Mouse (Mus musculus) kidney, adult 2 months (tissue): ENCODE measurements around the gene Atxn3. TPM values are rescaled to one million over a fixed set of nuclear protein-coding genes. Genes with fewer than 3 reads are reported as not detected.
A peak's percentile ranks its signal among the peaks of the same experiment; 100 is the strongest.

Experiments used
- DNase-seq: peaks from one replicate; pipeline ENCODE4 v3.0.0; 2021
- H3K27ac ChIP-seq: fragments of 200-500 bp; 2 replicates; pipeline ENCODE4 v1.5.1; 2012; ENCODE audit warnings: low read depth, low read length, control low read depth, inconsistent platforms; ENCODE audit not compliant: insufficient read depth
- H3K27me3 ChIP-seq: fragments of 200-500 bp; replicated peaks from 2 replicates; pipeline ENCODE4 v1.6.1; 2012; ENCODE audit warnings: mild to moderate bottlenecking, moderate library complexity, low read length, inconsistent platforms; ENCODE audit not compliant: control insufficient read depth, insufficient read depth
- H3K36me3 ChIP-seq: fragments of 200-500 bp; 2 replicates; pipeline ENCODE4 v1.6.1; 2012; ENCODE audit warnings: mild to moderate bottlenecking, moderate library complexity, low read length, inconsistent platforms; ENCODE audit not compliant: control insufficient read depth, insufficient read depth
- H3K4me1 ChIP-seq: fragments of 200-500 bp; 2 replicates; pipeline ENCODE4 v1.6.1; 2011; ENCODE audit warnings: low read length; ENCODE audit not compliant: control insufficient read depth, insufficient read depth
- H3K4me3 ChIP-seq: fragments of 200-500 bp; 2 replicates; pipeline ENCODE4 v1.5.1; 2011; ENCODE audit warnings: mild to moderate bottlenecking, low read depth, low read length, control low read depth; ENCODE audit not compliant: insufficient read depth
- CTCF ChIP-seq: fragments of 200-500 bp; conservative IDR thresholded peaks from 2 replicates; pipeline ENCODE4 v1.5.1; 2011; ENCODE audit warnings: low read depth, mild to moderate bottlenecking, control low read depth, low read length, moderate library complexity, mixed read lengths; ENCODE audit not compliant: insufficient read depth, insufficient read length
- POLR2A ChIP-seq: fragments of 200-500 bp; IDR thresholded peaks from one replicate; pipeline ENCODE4 v1.6.1; 2011; ENCODE audit warnings: low read depth, low read length, control low read depth
- WGBS: fragments of 180-500 bp; shearing (Covaris S2); methylation state at CpG from one replicate; pipeline ENCODE4 v1.1.7; 2018; 5-methylcytosine and 5-hydroxymethylcytosine counted together
- polyA plus RNA-seq: library from polyadenylated mRNA; depleted of rRNA; stranded (reverse); fragments of >200 nt; gene quantifications from 2 replicates; pipeline ENCODE4 v1.2.3, GENCODE M21; 2012

The Atxn3 gene
- polyA plus RNA-seq, 1 experiment: 5.5 TPM

GRCm38 (mm10) chr12:101980266-101980665, 22.2 kb upstream of the Atxn3 start:
- 67% methylated on average over 5 of the region's 5 CpGs for WGBS
- H3K36me3 ChIP-seq: peaks cover 6% of the 10 kb centered on the region; the same call in 1 of the 2 replicates
- no peaks in the 10 kb centered on the region for H3K27me3 ChIP-seq
- no peak overlapping the region for H3K4me3 ChIP-seq
- TF ChIP-seq POLR2A (no peak), CTCF (no peak)
- H3K27ac ChIP-seq: no peak overlapping the region
- peaks cover 8% of the 10 kb centered on the region for H3K4me1 ChIP-seq
- no peak for DNase-seq

GRCm38 (mm10) chr12:101979213-101979750, 21.2 kb upstream of the Atxn3 start:
- 86% methylated on average over 8 of the region's 8 CpGs for WGBS
- no peaks in the 10 kb centered on the region for H3K27me3 ChIP-seq
- TF ChIP-seq CTCF (no peak), POLR2A (no peak)
- peaks cover 6% of the 10 kb centered on the region; the same call in 1 of the 2 replicates for H3K36me3 ChIP-seq
- DNase-seq: no peak
- H3K4me3 ChIP-seq: no peak overlapping the region
- H3K27ac ChIP-seq: no peak overlapping the region
- H3K4me1 ChIP-seq: peaks cover 8% of the 10 kb centered on the region

- TF ChIP-seq POLR2A (no peak), CTCF (no peak)
- H3K4me3 ChIP-seq: no peak overlapping the region
- 89% methylated on average over 1 of the region's 1 CpGs for WGBS
- H3K4me1 ChIP-seq: peaks cover 8% of the 10 kb centered on the region
- no peak overlapping the region for H3K27ac ChIP-seq
- H3K36me3 ChIP-seq: peaks cover 1% of the 10 kb centered on the region; the same call in 1 of the 2 replicates
- no peaks in the 10 kb centered on the region for H3K27me3 ChIP-seq
- no peak for DNase-seq
Measured at GRCm38 (mm10) chr12:101978588-101978987, 20.5 kb upstream of the Atxn3 start.

- DNase-seq: no peak
- Histone ChIP-seq H3K27ac (no peak overlapping the region), H3K4me3 (no peak overlapping the region), H3K4me1 (peaks cover 8% of the 10 kb centered on the region), H3K27me3 (no peaks in the 10 kb centered on the region), H3K36me3 (peaks cover 1% of the 10 kb centered on the region; the same call in 1 of the 2 replicates)
- TF ChIP-seq CTCF (no peak), POLR2A (no peak)
- WGBS: 89% methylated on average over 5 of the region's 5 CpGs
Measured at GRCm38 (mm10) chr12:101978162-101978561, 20.1 kb upstream of the Atxn3 start.

- Histone ChIP-seq H3K27me3 (no peaks in the 10 kb centered on the region), H3K4me3 (no peak overlapping the region), H3K4me1 (peaks cover 8% of the 10 kb centered on the region), H3K36me3 (no peaks in the 10 kb centered on the region), H3K27ac (no peak overlapping the region)
- no peak for TF ChIP-seq CTCF
- no peak for TF ChIP-seq POLR2A
- no peak for DNase-seq
- 93% methylated on average over 10 of the region's 10 CpGs for WGBS
Measured at GRCm38 (mm10) chr12:101977404-101977915, 19.4 kb upstream of the Atxn3 start.

GRCm38 (mm10) chr12:101976651-101977403, 18.8 kb upstream of the Atxn3 start:
- peak overlapping the region; percentile 98 for H3K4me3 ChIP-seq
- H3K27me3 ChIP-seq: no peaks in the 10 kb centered on the region
- peak overlapping the region; percentile 100 for H3K27ac ChIP-seq
- DNase-seq: no peak
- 16% methylated on average over 13 of the region's 13 CpGs for WGBS
- no peak for TF ChIP-seq CTCF
- no peak for TF ChIP-seq POLR2A
- peaks cover 11% of the 10 kb centered on the region for H3K4me1 ChIP-seq
- no peaks in the 10 kb centered on the region for H3K36me3 ChIP-seq
